Mouse (Mus musculus): ENCODE results near the gene Gpr1. TPM values are rescaled to one million over a fixed set of nuclear protein-coding genes. Genes with fewer than 3 reads are reported as not detected.

Gene Gpr1
- total RNA-seq (2021), result under 1 TPM; 0.33 to 0.66 TPM
- long read RNA-seq, experiment 1, result 0 reads
- long read RNA-seq, experiment 2, partial matches to known transcripts, result 0 of 1 reads
- long read RNA-seq, experiment 2, other reads (novel, unspliced or antisense), result 1 of 1 reads

DNA sequence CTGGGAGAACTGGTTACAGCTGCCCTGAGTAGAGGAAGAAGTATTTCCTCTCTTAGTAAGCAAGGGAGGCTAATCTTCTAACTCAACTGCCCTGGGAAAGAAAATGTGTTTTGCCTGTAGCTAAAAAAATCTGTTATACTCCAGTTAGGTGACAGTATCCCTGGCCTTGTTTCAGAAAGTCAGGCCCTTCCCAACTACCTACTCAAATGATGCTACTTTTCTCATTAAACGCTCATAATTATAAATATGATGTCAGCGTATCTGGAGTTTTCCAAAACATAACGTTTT, at the start of gene Gpr1:
Gene Gpr1, minus strand, starts transcription at position 273 of the 288 bp plus-strand sequence.
- no peak for DNase-seq

DNA sequence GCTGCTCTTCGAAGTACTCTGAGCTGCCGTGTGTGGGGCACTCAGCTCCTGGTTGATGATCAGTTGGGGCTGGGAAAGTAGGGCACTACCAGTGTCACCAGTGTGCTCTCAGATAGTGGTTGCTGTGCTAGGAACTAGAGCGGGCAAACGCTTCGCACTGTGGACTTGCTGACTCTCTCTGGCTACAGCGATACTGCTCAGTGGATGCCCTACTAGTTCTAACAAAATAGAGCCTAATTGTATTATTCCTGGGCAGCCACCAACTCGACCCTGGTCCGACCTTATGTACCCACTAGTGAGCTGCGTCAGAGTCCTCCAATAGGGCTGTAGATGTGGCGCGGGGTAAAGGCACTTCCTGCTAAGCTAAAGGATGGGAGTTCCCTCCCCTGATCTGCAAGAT, 49.3 kb upstream of the Gpr1 start:
- DNase-seq, result no peak

- no peak for DNase-seq
Measured at GRCm38 (mm10) chr1:63261041-63261590, 46.8 kb upstream of the Gpr1 start.

- DNase-seq, result no peak
Measured at GRCm38 (mm10) chr1:63260742-63261033, 46.3 kb upstream of the Gpr1 start.

GRCm38 (mm10) chr1:63259916-63260741, 45.8 kb upstream of the Gpr1 start:
- DNase-seq, result no peak

DNA sequence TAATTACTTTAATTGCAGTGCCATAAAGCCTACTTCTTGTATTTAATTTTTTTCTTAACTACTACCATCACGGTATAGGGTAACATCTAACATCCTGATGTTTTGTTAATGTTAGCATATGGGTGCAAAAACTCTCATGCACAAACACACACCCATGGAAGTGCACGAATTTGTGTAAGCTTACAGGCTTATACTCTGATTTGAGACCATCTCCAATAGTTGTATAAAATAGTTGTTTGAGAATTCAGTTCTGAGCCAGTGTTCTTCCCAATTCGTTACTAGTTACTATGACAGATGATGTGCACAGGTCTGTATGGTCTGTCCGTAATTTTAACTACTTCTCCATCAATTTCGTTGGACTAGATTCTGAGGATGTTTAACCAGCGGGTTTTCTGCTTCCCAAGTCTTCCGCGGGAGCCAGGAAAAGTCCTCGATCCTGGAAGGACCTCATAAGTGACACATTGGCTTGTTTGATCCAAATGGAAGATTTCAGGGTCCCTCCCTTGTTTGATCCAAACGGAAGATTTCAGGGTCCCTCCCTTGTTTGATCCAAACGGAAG, 45.0 kb upstream of the Gpr1 start:
- no peak for DNase-seq

- no peak for DNase-seq
Measured at GRCm38 (mm10) chr1:63258501-63258900, 44.2 kb upstream of the Gpr1 start.

- DNase-seq, result no peak
Measured at GRCm38 (mm10) chr1:63256083-63256482, 41.7 kb upstream of the Gpr1 start.

DNA sequence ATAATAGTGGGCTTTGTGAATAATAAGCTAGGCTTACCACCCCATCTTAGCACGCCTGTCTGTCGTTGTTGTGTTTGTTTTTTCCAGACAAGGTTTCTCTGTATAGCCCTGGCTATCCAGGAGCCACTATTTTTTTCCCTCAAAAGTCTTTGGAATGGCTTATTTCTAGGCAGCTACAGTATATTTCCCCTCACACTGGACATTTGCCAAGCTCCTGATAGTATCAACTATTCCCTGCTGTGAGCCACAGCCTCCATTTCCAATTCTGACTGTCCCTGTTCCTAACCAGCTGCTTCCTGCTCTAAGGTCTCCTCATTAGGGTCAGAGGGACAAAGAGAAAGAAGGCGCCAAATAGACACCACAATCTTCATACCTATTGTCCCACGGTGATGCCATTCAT, 40.8 kb upstream of the Gpr1 start:
- no peak for DNase-seq

GRCm38 (mm10) chr1:63253291-63253690, 38.9 kb upstream of the Gpr1 start:
- DNase-seq, result no peak

DNA sequence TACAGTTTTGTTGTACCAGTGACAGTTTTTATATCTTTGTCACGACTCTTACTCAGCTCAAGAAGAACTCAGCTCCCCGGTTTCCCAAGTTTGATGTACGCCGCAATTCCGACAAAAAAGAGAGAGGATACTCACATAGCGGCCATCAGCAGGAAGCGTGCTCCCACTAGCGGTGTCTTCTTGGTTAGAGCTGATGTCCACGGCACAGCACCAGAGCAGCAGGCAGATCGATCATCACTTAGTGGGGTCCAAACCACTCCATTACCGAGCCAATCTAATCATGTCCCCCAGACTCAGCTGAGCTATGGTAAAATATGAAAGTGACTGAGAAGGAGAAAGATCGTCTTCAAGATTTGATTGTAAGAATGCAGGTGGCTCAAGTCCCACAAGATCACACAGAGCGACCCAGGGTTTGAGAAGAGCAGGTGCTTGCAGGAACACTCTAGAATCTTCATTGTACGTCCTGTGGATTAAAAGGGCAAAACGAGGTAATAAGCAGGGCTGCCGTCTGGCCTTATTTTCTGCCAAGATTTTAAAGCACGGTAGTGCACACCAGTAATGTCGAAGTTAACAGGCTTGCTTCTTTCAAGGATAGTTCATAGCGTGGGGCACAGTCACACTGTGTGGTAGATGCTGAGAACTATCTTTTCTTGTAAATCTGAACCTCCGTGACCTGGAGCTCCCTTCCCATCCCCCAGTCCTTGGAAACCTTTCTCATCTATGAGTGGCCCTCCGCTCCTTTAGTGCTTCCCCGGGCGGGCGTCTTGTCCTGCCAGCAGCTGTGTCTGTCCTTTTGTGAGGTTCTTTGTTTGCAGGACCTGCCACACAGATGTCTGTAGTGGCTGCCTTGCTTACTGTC, 38.2 kb upstream of the Gpr1 start:
- no peak for DNase-seq

DNA sequence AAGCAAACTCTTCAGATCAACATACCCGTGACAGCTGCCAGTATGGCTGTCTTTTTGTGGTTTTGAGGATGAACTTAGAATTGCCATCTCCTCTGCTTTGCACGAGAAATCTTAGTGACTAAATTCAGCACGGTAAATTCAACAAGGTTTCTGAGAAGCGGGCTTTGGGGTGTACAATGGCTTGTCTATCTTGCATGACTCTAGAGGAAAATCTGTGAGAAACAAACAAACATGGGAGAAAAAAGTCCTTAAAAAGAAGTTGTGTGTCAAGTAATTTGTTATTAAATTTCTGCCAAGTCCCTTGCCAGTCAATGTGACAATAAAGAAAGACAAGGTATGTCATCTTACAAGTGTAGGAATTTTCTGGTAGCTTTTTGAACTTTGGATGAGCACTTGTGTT, 34.9 kb upstream of the Gpr1 start:
- no peak for DNase-seq

DNA sequence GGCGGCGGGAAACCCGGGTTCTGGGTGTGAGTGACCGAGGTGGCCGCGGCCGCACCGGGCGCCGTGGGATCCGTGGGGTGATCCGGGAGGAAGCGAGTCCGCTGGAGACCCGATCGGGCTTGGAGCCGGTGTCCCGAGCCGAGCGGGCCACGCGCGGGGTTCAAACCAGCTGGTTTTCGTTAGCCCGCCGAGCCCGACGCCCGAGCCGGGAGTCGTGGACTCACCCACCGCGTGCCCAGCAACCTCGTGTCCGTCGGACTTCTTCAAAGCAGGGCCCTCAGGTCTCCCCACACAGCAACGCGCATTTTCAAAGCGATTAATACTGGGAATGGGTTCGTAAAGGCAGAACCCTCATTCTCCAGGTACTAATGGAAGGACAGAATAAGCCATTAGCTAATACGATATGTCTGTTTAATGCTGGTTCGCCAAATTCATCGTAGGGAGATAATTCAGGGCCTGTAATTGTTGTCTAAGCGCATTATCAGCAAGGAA, 34.1 kb upstream of the Gpr1 start:
- peak; percentile 26 for DNase-seq

- no peak for DNase-seq
Measured at GRCm38 (mm10) chr1:63247831-63248359, 33.6 kb upstream of the Gpr1 start.

DNA sequence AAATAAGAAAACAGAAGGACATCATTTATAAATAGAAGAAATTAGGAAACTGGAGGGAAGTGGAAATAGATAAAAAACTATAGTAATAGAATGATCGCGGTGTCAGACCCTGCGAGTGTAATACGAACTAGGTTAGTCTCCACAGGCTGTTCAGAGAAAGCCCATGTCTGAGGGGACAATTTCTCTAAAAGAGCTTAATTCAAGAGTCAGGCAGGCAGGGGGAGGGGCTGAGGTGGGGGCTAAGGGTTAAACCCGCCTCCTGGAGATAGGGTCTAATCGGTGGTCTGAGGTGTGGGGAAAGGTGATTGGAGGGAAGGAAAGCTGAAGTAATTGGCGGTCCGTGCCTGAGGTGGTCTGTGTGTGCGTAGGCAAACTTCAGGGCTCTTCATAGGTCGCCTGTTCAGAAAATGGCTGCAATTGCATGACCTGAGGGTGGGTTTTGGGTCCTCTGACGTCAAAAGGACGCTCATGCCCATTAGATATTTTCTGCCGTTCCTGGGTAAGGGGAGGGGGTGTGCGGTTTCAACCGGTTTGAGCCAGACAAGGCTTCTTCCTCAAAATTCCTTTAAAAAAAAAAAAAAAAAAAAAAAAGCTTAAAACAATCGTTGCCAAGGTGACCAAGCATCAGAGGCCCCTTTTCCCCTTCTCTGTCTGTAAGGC, 32.6 kb upstream of the Gpr1 start:
- no peak for DNase-seq

- no peak for DNase-seq
Measured at GRCm38 (mm10) chr1:63243854-63244253, 29.5 kb upstream of the Gpr1 start.

DNA sequence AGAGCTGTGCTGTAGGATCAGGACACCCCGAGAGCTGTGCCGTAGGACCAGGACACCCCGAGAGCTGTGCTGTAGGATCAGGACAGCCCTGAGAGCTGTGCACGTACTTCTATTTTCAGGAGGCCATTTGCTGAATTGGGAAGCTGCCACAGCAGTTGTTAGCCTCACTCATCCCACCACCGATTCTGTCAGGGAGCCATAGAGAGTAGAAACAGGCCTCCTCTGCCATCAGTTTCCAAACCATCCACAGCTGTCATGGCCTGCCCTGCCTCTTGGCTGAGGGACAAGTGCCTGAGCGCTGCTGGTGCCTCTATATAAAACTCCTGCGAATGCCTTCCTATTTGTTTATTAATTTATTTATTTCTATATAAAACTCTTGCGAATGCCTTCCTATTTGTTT, 25.4 kb upstream of the Gpr1 start:
- DNase-seq, result no peak

- no peak for DNase-seq
Measured at GRCm38 (mm10) chr1:63239305-63239704, 25.0 kb upstream of the Gpr1 start.

GRCm38 (mm10) chr1:63237371-63237770, 23.0 kb upstream of the Gpr1 start:
- no peak for DNase-seq

DNA sequence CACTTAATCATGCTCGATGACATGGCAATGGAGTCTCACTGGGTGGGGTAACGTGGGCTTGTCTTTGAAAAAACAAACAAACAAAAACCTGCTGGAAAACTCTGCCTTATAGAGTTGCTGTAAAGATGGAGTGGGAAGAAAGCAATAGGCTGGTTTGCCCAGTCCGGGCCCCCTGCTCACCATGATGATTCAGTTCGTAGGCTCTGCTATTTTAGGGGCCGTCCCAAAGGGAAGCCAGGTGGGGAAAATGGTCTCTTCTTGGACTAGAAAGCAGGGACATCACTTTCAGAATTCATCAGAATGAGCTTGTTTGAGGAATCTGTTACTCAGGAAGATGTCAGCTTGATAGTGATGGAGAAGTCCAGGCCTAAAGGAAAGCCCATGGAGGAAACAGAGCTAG, 12.9 kb upstream of the Gpr1 start:
- no peak for DNase-seq

DNA sequence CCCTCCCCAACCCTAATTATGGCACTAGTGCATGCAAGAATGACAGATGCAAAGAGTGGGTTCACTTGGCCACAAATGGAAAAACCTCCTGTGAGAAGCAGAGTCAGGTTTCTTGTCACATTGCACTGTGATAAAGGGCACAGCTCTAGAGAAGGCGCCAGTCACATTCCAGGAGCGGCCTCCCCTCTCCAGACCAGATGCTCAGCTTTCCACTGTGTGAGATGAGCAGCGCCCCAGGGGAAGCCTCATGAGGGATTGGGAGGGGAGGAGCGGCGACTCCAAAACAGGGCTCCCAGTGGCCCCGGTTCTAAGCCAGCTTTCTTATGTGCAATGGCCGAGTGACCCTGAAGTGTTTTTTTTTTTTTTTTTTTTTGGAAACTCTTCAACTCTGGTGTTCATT, 11.5 kb upstream of the Gpr1 start:
- no peak for DNase-seq

DNA sequence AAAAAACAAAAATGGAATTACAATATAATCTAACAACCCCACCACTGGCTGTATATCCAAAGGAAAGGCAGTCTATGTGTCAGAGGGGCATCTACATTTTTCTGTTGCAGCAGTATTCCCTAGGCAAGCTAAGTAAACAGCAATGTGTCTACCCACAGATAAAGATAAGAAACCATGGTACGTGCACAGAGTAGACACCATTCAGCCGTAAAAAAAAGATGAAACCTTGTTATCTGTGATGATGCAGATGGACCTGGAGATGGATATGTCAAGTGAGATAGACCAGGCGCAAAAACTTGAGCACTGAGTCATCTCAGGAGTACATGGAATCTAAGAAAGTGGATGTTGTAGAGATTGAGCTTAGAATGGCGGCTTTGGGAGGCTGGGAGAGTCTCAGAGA, 10.7 kb upstream of the Gpr1 start:
- no peak for DNase-seq

Data from adrenal gland, postnatal 10 days (tissue).